Mouse (Mus musculus) E14TG2a.4 (cell line): ENCODE data around the gene Sys1.

Experiments used
- H3K27me3 ChIP-seq: 2 replicates; pipeline ENCODE4 v1.6.1; 2014; ENCODE audit warnings: low read length, control low read depth; ENCODE audit not compliant: insufficient read depth
- H3K36me3 ChIP-seq: 2 replicates; pipeline ENCODE4 v1.6.1; 2014; ENCODE audit warnings: low read length, control low read depth; ENCODE audit not compliant: insufficient read depth
- H3K4me1 ChIP-seq: replicated peaks from 2 replicates; pipeline ENCODE4 v1.6.1; 2014; ENCODE audit warnings: low read depth, low read length, control low read depth
- H3K4me3 ChIP-seq: replicated peaks from 2 replicates; pipeline ENCODE4 v1.5.1; 2014; ENCODE audit warnings: mild to moderate bottlenecking, low read length
- H3K9me3 ChIP-seq: 2 replicates; pipeline ENCODE4 v1.6.1; 2014; ENCODE audit warnings: low read length, control low read depth
- CTCF ChIP-seq: conservative IDR thresholded peaks from 2 replicates; pipeline ENCODE4 v1.5.1; 2014; ENCODE audit warnings: low read length
- NANOG ChIP-seq: IDR thresholded peaks from 2 replicates; pipeline ENCODE4 v1.6.1; 2014; ENCODE audit warnings: borderline replicate concordance, low read length, mixed read lengths
- POU5F1 ChIP-seq: IDR thresholded peaks from 2 replicates; pipeline ENCODE4 v1.6.1; 2014; ENCODE audit warnings: low read length, borderline replicate concordance

The Sys1 gene

GRCm38 (mm10) chr2:164487812-164488211 lies 31.0 kb downstream of the Sys1 start:
- Histone ChIP-seq H3K9me3 (no peaks in the 10 kb centered on the region), H3K4me1 (peaks cover 16% of the 10 kb centered on the region), H3K27me3 (peaks cover 67% of the 10 kb centered on the region), H3K4me3 (no peak overlapping the region), H3K36me3 (no peaks in the 10 kb centered on the region)
- no peak for TF ChIP-seq NANOG
- no peak for TF ChIP-seq POU5F1
- TF ChIP-seq CTCF: no peak

GRCm38 (mm10) chr2:164494126-164494525 lies 37.4 kb downstream of the Sys1 start:
- H3K27me3 ChIP-seq: peaks cover 15% of the 10 kb centered on the region
- TF ChIP-seq POU5F1 (no peak), CTCF (no peak), NANOG (no peak)
- peaks cover 4% of the 10 kb centered on the region; the same call in 1 of the 2 replicates for H3K9me3 ChIP-seq
- H3K36me3 ChIP-seq: peaks cover 5% of the 10 kb centered on the region
- peaks cover 30% of the 10 kb centered on the region for H3K4me1 ChIP-seq
- H3K4me3 ChIP-seq: no peak overlapping the region

- Histone ChIP-seq H3K4me3 (no peak overlapping the region), H3K36me3 (peaks cover 27% of the 10 kb centered on the region), H3K27me3 (peaks cover 3% of the 10 kb centered on the region; the same call in 1 of the 2 replicates), H3K9me3 (peaks cover 4% of the 10 kb centered on the region; the same call in 1 of the 2 replicates), H3K4me1 (peaks cover 33% of the 10 kb centered on the region)
- no peak for TF ChIP-seq NANOG
Measured at GRCm38 (mm10) chr2:164496331-164496730, 39.6 kb downstream of the Sys1 start.

GRCm38 (mm10) chr2:164496847-164497690 lies 40.3 kb downstream of the Sys1 start, which contains the start of gene Pigt:
Pigt (plus strand) TSS chr2:164497520.
- TF ChIP-seq NANOG (no peak), CTCF (no peak), POU5F1 (no peak)
- peaks cover 33% of the 10 kb centered on the region for H3K4me1 ChIP-seq
- H3K27me3 ChIP-seq: no peaks in the 10 kb centered on the region
- peaks cover 4% of the 10 kb centered on the region; the same call in 1 of the 2 replicates for H3K9me3 ChIP-seq
- peaks cover 34% of the 10 kb centered on the region for H3K36me3 ChIP-seq
- peak within 1 kb of the TSS; percentile 95 for H3K4me3 ChIP-seq

- no peaks in the 10 kb centered on the region for H3K27me3 ChIP-seq
- peaks cover 41% of the 10 kb centered on the region for H3K36me3 ChIP-seq
- TF ChIP-seq NANOG (no peak), CTCF (no peak), POU5F1 (no peak)
- peaks cover 33% of the 10 kb centered on the region for H3K4me1 ChIP-seq
- peaks cover 4% of the 10 kb centered on the region; the same call in 1 of the 2 replicates for H3K9me3 ChIP-seq
- H3K4me3 ChIP-seq: peak overlapping the region; percentile 95
Measured at GRCm38 (mm10) chr2:164497691-164498268, 41.0 kb downstream of the Sys1 start.

GRCm38 (mm10) chr2:164499317-164499716 lies 42.6 kb downstream of the Sys1 start:
- Histone ChIP-seq H3K4me3 (no peak overlapping the region), H3K36me3 (peaks cover 56% of the 10 kb centered on the region), H3K27me3 (no peaks in the 10 kb centered on the region), H3K4me1 (peaks cover 28% of the 10 kb centered on the region), H3K9me3 (no peaks in the 10 kb centered on the region)
- no peak for TF ChIP-seq POU5F1
- TF ChIP-seq CTCF: peak; percentile 26; the same call in 1 of the 2 replicates

- Histone ChIP-seq H3K27me3 (no peaks in the 10 kb centered on the region), H3K9me3 (no peaks in the 10 kb centered on the region), H3K4me1 (peaks cover 27% of the 10 kb centered on the region), H3K4me3 (no peak overlapping the region), H3K36me3 (peaks cover 68% of the 10 kb centered on the region)
- TF ChIP-seq NANOG (no peak), POU5F1 (no peak), CTCF (no peak)
Measured at GRCm38 (mm10) chr2:164500511-164500910, 43.7 kb downstream of the Sys1 start.

GRCm38 (mm10) chr2:164504919-164505318 lies 48.2 kb downstream of the Sys1 start:
- Histone ChIP-seq H3K4me1 (peaks cover 28% of the 10 kb centered on the region), H3K4me3 (no peak overlapping the region), H3K9me3 (no peaks in the 10 kb centered on the region), H3K36me3 (peaks cover 79% of the 10 kb centered on the region), H3K27me3 (no peaks in the 10 kb centered on the region)
- TF ChIP-seq CTCF: peak; percentile 54
- no peak for TF ChIP-seq NANOG
